Mouse (Mus musculus): ENCODE measurements around the gene Klhdc7a. TPM values are rescaled to one million over a fixed set of nuclear protein-coding genes. Genes with fewer than 3 reads are reported as not detected.

The Klhdc7a gene
- polyA plus RNA-seq (2012; fragmentation: generic; extraction: Trizol): 0.02 TPM
- long read RNA-seq, experiment 1: 0 reads
- long read RNA-seq, experiment 2: 0 reads

- Histone ChIP-seq H3K27me3 (ENCODE audit: control insufficient read depth, insufficient read depth, insufficient read length) (peaks cover 19% of the 10 kb centered on the region), H3K79me2 (ENCODE audit: control insufficient read depth, insufficient read depth) (no peaks in the 10 kb centered on the region), H3ac (ENCODE audit: control insufficient read depth, insufficient read length, low read depth) (no peak within 1 kb of the TSS), H3K36me3 (ENCODE audit: control insufficient read depth, insufficient read depth) (no peaks in the 10 kb centered on the region), H3K79me3 (ENCODE audit: low read depth) (no peaks in the 10 kb centered on the region), H3K4me3 (ENCODE audit: insufficient read depth, poor library complexity, severe bottlenecking) (no peak within 1 kb of the TSS)
- no peak for TF ChIP-seq FOSL1 (IDR thresholded peaks at IDR 0.05; ENCODE audit: insufficient read depth, low read length, poor library complexity, severe bottlenecking)
- no peak for TF ChIP-seq MYOG (IDR thresholded peaks at IDR 0.05; ENCODE audit: control insufficient read depth, extremely low read depth, insufficient read length)
- TF ChIP-seq MYOD1 (IDR thresholded peaks at IDR 0.05; ENCODE audit: control insufficient read depth, insufficient read length, low read depth): no peak
- TF ChIP-seq MAX (IDR thresholded peaks at IDR 0.05): no peak
- TF ChIP-seq CEBPB (IDR thresholded peaks at IDR 0.05; ENCODE audit: low read depth): no peak
- TF ChIP-seq USF1 (IDR thresholded peaks at IDR 0.05; ENCODE audit: low read depth): no peak
- TF ChIP-seq CTCF (IDR thresholded peaks at IDR 0.05; ENCODE audit: control insufficient read depth, insufficient read depth, insufficient read length): no peak
Measured at GRCm38 (mm10) chr4:139967922-139968321, at the start of gene Klhdc7a. Gene Klhdc7a (minus strand): TSS chr4:139968026.

- TF ChIP-seq USF1 (IDR thresholded peaks at IDR 0.05; ENCODE audit: low read depth) (no peak), CTCF (IDR thresholded peaks at IDR 0.05; ENCODE audit: control insufficient read depth, insufficient read depth, insufficient read length) (no peak), MAX (IDR thresholded peaks at IDR 0.05) (no peak), CEBPB (IDR thresholded peaks at IDR 0.05; ENCODE audit: low read depth) (no peak), MYOG (IDR thresholded peaks at IDR 0.05; ENCODE audit: control insufficient read depth, extremely low read depth, insufficient read length) (no peak), MYOD1 (IDR thresholded peaks at IDR 0.05; ENCODE audit: control insufficient read depth, insufficient read length, low read depth) (no peak), FOSL1 (IDR thresholded peaks at IDR 0.05; ENCODE audit: insufficient read depth, low read length, poor library complexity, severe bottlenecking) (no peak)
- Histone ChIP-seq H3K27me3 (ENCODE audit: control insufficient read depth, insufficient read depth, insufficient read length) (peaks cover 15% of the 10 kb centered on the region), H3K79me3 (ENCODE audit: low read depth) (no peaks in the 10 kb centered on the region), H3K79me2 (ENCODE audit: control insufficient read depth, insufficient read depth) (no peaks in the 10 kb centered on the region), H3ac (ENCODE audit: control insufficient read depth, insufficient read length, low read depth) (no peak overlapping the region), H3K36me3 (ENCODE audit: control insufficient read depth, insufficient read depth) (no peaks in the 10 kb centered on the region), H3K4me3 (ENCODE audit: insufficient read depth, poor library complexity, severe bottlenecking) (no peak overlapping the region)
Measured at GRCm38 (mm10) chr4:140015916-140016315, 48.1 kb upstream of the Klhdc7a start.

GRCm38 (mm10) chr4:140010728-140011470 is 43.1 kb upstream of the Klhdc7a start:
- no peaks in the 10 kb centered on the region for H3K79me3 ChIP-seq (ENCODE audit: low read depth)
- H3K36me3 ChIP-seq (ENCODE audit: control insufficient read depth, insufficient read depth): no peaks in the 10 kb centered on the region
- H3K79me2 ChIP-seq (ENCODE audit: control insufficient read depth, insufficient read depth): no peaks in the 10 kb centered on the region
- H3K4me3 ChIP-seq (ENCODE audit: insufficient read depth, poor library complexity, severe bottlenecking): no peak overlapping the region
- H3ac ChIP-seq (ENCODE audit: control insufficient read depth, insufficient read length, low read depth): no peak overlapping the region
- TF ChIP-seq CEBPB (IDR thresholded peaks at IDR 0.05; ENCODE audit: low read depth) (no peak), MAX (IDR thresholded peaks at IDR 0.05) (no peak), FOSL1 (IDR thresholded peaks at IDR 0.05; ENCODE audit: insufficient read depth, low read length, poor library complexity, severe bottlenecking) (no peak), MYOD1 (IDR thresholded peaks at IDR 0.05; ENCODE audit: control insufficient read depth, insufficient read length, low read depth) (no peak), USF1 (IDR thresholded peaks at IDR 0.05; ENCODE audit: low read depth) (no peak), MYOG (IDR thresholded peaks at IDR 0.05; ENCODE audit: control insufficient read depth, extremely low read depth, insufficient read length) (no peak), CTCF (IDR thresholded peaks at IDR 0.05; ENCODE audit: control insufficient read depth, insufficient read depth, insufficient read length) (no peak)
- H3K27me3 ChIP-seq (ENCODE audit: control insufficient read depth, insufficient read depth, insufficient read length): peaks cover 14% of the 10 kb centered on the region

GRCm38 (mm10) chr4:140004932-140005331 is 37.1 kb upstream of the Klhdc7a start:
- H3K79me3 ChIP-seq (ENCODE audit: low read depth): no peaks in the 10 kb centered on the region
- peaks cover 45% of the 10 kb centered on the region for H3K27me3 ChIP-seq (ENCODE audit: control insufficient read depth, insufficient read depth, insufficient read length)
- no peaks in the 10 kb centered on the region for H3K79me2 ChIP-seq (ENCODE audit: control insufficient read depth, insufficient read depth)
- TF ChIP-seq MYOG (IDR thresholded peaks at IDR 0.05; ENCODE audit: control insufficient read depth, extremely low read depth, insufficient read length) (no peak), FOSL1 (IDR thresholded peaks at IDR 0.05; ENCODE audit: insufficient read depth, low read length, poor library complexity, severe bottlenecking) (no peak), MYOD1 (IDR thresholded peaks at IDR 0.05; ENCODE audit: control insufficient read depth, insufficient read length, low read depth) (no peak), USF1 (IDR thresholded peaks at IDR 0.05; ENCODE audit: low read depth) (no peak), CEBPB (IDR thresholded peaks at IDR 0.05; ENCODE audit: low read depth) (no peak), CTCF (IDR thresholded peaks at IDR 0.05; ENCODE audit: control insufficient read depth, insufficient read depth, insufficient read length) (no peak), MAX (IDR thresholded peaks at IDR 0.05) (no peak)
- no peak overlapping the region for H3ac ChIP-seq (ENCODE audit: control insufficient read depth, insufficient read length, low read depth)
- no peaks in the 10 kb centered on the region for H3K36me3 ChIP-seq (ENCODE audit: control insufficient read depth, insufficient read depth)
- no peak overlapping the region for H3K4me3 ChIP-seq (ENCODE audit: insufficient read depth, poor library complexity, severe bottlenecking)

GRCm38 (mm10) chr4:140004170-140004569 is 36.3 kb upstream of the Klhdc7a start:
- Histone ChIP-seq H3ac (ENCODE audit: control insufficient read depth, insufficient read length, low read depth) (no peak overlapping the region), H3K4me3 (ENCODE audit: insufficient read depth, poor library complexity, severe bottlenecking) (no peak overlapping the region), H3K79me2 (ENCODE audit: control insufficient read depth, insufficient read depth) (no peaks in the 10 kb centered on the region), H3K79me3 (ENCODE audit: low read depth) (no peaks in the 10 kb centered on the region), H3K27me3 (ENCODE audit: control insufficient read depth, insufficient read depth, insufficient read length) (peaks cover 45% of the 10 kb centered on the region), H3K36me3 (ENCODE audit: control insufficient read depth, insufficient read depth) (no peaks in the 10 kb centered on the region)
- TF ChIP-seq CEBPB (IDR thresholded peaks at IDR 0.05; ENCODE audit: low read depth) (no peak), MAX (IDR thresholded peaks at IDR 0.05) (no peak), USF1 (IDR thresholded peaks at IDR 0.05; ENCODE audit: low read depth) (no peak), MYOG (IDR thresholded peaks at IDR 0.05; ENCODE audit: control insufficient read depth, extremely low read depth, insufficient read length) (no peak), CTCF (IDR thresholded peaks at IDR 0.05; ENCODE audit: control insufficient read depth, insufficient read depth, insufficient read length) (no peak), MYOD1 (IDR thresholded peaks at IDR 0.05; ENCODE audit: control insufficient read depth, insufficient read length, low read depth) (no peak)
